Mouse (Mus musculus): ENCODE results near the gene Aff1. TPM values are rescaled to one million over a fixed set of nuclear protein-coding genes. Genes with fewer than 3 reads are reported as not detected.

Gene Aff1
- polyA plus RNA-seq, 1 experiment from 2014 or later: 7.3 TPM

GRCm38 (mm10) chr5:103795121-103795520 lies 102.9 kb downstream of the Aff1 start:
- no peaks in the 10 kb centered on the region for H3K9me3 ChIP-seq (ENCODE audit: control insufficient read depth, low read length)
- H3K36me3 ChIP-seq (ENCODE audit: control insufficient read depth, insufficient read depth, low read length): no peaks in the 10 kb centered on the region
- H3K27ac ChIP-seq (ENCODE audit: low read depth): no peak overlapping the region
- 91% methylated on average over 5 of the region's 5 CpGs for WGBS
- H3K4me2 ChIP-seq (ENCODE audit: low read length): no peak overlapping the region
- no peak overlapping the region for H3K9ac ChIP-seq (ENCODE audit: low read length)
- no peak overlapping the region for H3K4me3 ChIP-seq (ENCODE audit: low read depth, low read length)
- DNase-seq (ENCODE audit: low spot score) (no peak), ATAC-seq (replicated peaks; ENCODE audit: low FRiP score, low TSS enrichment, low read depth) (no peak)
- no peaks in the 10 kb centered on the region for H3K27me3 ChIP-seq (replicated peaks; ENCODE audit: control insufficient read depth, insufficient read depth, low read length)
- H3K4me1 ChIP-seq (replicated peaks; ENCODE audit: control insufficient read depth, insufficient read depth, low read length): no peaks in the 10 kb centered on the region

GRCm38 (mm10) chr5:103796035-103796434 lies 103.9 kb downstream of the Aff1 start:
- H3K9me3 ChIP-seq (ENCODE audit: control insufficient read depth, low read length): no peaks in the 10 kb centered on the region
- DNase-seq (ENCODE audit: low spot score): no peak
- no peaks in the 10 kb centered on the region for H3K4me1 ChIP-seq (replicated peaks; ENCODE audit: control insufficient read depth, insufficient read depth, low read length)

GRCm38 (mm10) chr5:103797774-103798173 lies 105.6 kb downstream of the Aff1 start:
- no peak for DNase-seq (ENCODE audit: low spot score)
- no peak overlapping the region for H3K27ac ChIP-seq (ENCODE audit: low read depth)
- no peak overlapping the region for H3K4me2 ChIP-seq (ENCODE audit: low read length)
- no peak overlapping the region for H3K9ac ChIP-seq (ENCODE audit: low read length)
- H3K27me3 ChIP-seq (replicated peaks; ENCODE audit: control insufficient read depth, insufficient read depth, low read length): no peaks in the 10 kb centered on the region
- H3K9me3 ChIP-seq (ENCODE audit: control insufficient read depth, low read length): no peaks in the 10 kb centered on the region
- WGBS: 77% methylated on average over 10 of the region's 10 CpGs
- no peak overlapping the region for H3K4me3 ChIP-seq (ENCODE audit: low read depth, low read length)
- H3K4me1 ChIP-seq (replicated peaks; ENCODE audit: control insufficient read depth, insufficient read depth, low read length): no peaks in the 10 kb centered on the region
- no peaks in the 10 kb centered on the region for H3K36me3 ChIP-seq (ENCODE audit: control insufficient read depth, insufficient read depth, low read length)
- ATAC-seq (replicated peaks; ENCODE audit: low FRiP score, low TSS enrichment, low read depth): no peak

More at GRCm38 (mm10) chr5:103796035-103796434, 103.9 kb downstream of the Aff1 start:
- Histone ChIP-seq H3K9ac (ENCODE audit: low read length) (no peak overlapping the region), H3K4me3 (ENCODE audit: low read depth, low read length) (no peak overlapping the region), H3K27me3 (replicated peaks; ENCODE audit: control insufficient read depth, insufficient read depth, low read length) (no peaks in the 10 kb centered on the region), H3K4me2 (ENCODE audit: low read length) (no peak overlapping the region), H3K36me3 (ENCODE audit: control insufficient read depth, insufficient read depth, low read length) (no peaks in the 10 kb centered on the region), H3K27ac (ENCODE audit: low read depth) (no peak overlapping the region)
- ATAC-seq (replicated peaks; ENCODE audit: low FRiP score, low TSS enrichment, low read depth): no peak
- 71% methylated on average over 3 of the region's 3 CpGs for WGBS

- H3K9ac ChIP-seq (ENCODE audit: low read length): no peak overlapping the region
Measured at GRCm38 (mm10) chr5:103799438-103799837, 107.3 kb downstream of the Aff1 start.

GRCm38 (mm10) chr5:103800009-103800408 lies 107.8 kb downstream of the Aff1 start:
- Histone ChIP-seq H3K36me3 (ENCODE audit: control insufficient read depth, insufficient read depth, low read length) (no peaks in the 10 kb centered on the region), H3K4me1 (replicated peaks; ENCODE audit: control insufficient read depth, insufficient read depth, low read length) (no peaks in the 10 kb centered on the region), H3K27ac (ENCODE audit: low read depth) (no peak overlapping the region), H3K4me3 (ENCODE audit: low read depth, low read length) (no peak overlapping the region), H3K9me3 (ENCODE audit: control insufficient read depth, low read length) (no peaks in the 10 kb centered on the region), H3K9ac (ENCODE audit: low read length) (no peak overlapping the region), H3K27me3 (replicated peaks; ENCODE audit: control insufficient read depth, insufficient read depth, low read length) (no peaks in the 10 kb centered on the region), H3K4me2 (ENCODE audit: low read length) (no peak overlapping the region)
- 71% methylated on average over 5 of the region's 5 CpGs for WGBS
- DNase-seq (ENCODE audit: low spot score): no peak
- no peak for ATAC-seq (replicated peaks; ENCODE audit: low FRiP score, low TSS enrichment, low read depth)

More at GRCm38 (mm10) chr5:103799438-103799837, 107.3 kb downstream of the Aff1 start:
- Histone ChIP-seq H3K36me3 (ENCODE audit: control insufficient read depth, insufficient read depth, low read length) (no peaks in the 10 kb centered on the region), H3K27me3 (replicated peaks; ENCODE audit: control insufficient read depth, insufficient read depth, low read length) (no peaks in the 10 kb centered on the region), H3K27ac (ENCODE audit: low read depth) (no peak overlapping the region), H3K4me2 (ENCODE audit: low read length) (no peak overlapping the region), H3K9me3 (ENCODE audit: control insufficient read depth, low read length) (no peaks in the 10 kb centered on the region), H3K4me1 (replicated peaks; ENCODE audit: control insufficient read depth, insufficient read depth, low read length) (no peaks in the 10 kb centered on the region), H3K4me3 (ENCODE audit: low read depth, low read length) (no peak overlapping the region)
- DNase-seq (ENCODE audit: low spot score): no peak
- no peak for ATAC-seq (replicated peaks; ENCODE audit: low FRiP score, low TSS enrichment, low read depth)
- 79% methylated on average over 3 of the region's 3 CpGs for WGBS

- 76% methylated on average over 5 of the region's 5 CpGs for WGBS
- H3K36me3 ChIP-seq (ENCODE audit: control insufficient read depth, insufficient read depth, low read length): no peaks in the 10 kb centered on the region
- H3K9me3 ChIP-seq (ENCODE audit: control insufficient read depth, low read length): no peaks in the 10 kb centered on the region
- no peak for DNase-seq (ENCODE audit: low spot score)
- no peak overlapping the region for H3K4me3 ChIP-seq (ENCODE audit: low read depth, low read length)
- no peak overlapping the region for H3K27ac ChIP-seq (ENCODE audit: low read depth)
- ATAC-seq (replicated peaks; ENCODE audit: low FRiP score, low TSS enrichment, low read depth): no peak
- peaks cover 6% of the 10 kb centered on the region; the same call in 1 of the 2 replicates for H3K4me1 ChIP-seq (replicated peaks; ENCODE audit: control insufficient read depth, insufficient read depth, low read length)
- no peak overlapping the region for H3K9ac ChIP-seq (ENCODE audit: low read length)
- no peaks in the 10 kb centered on the region for H3K27me3 ChIP-seq (replicated peaks; ENCODE audit: control insufficient read depth, insufficient read depth, low read length)
- no peak overlapping the region for H3K4me2 ChIP-seq (ENCODE audit: low read length)
Measured at GRCm38 (mm10) chr5:103803386-103803785, 111.2 kb downstream of the Aff1 start.

GRCm38 (mm10) chr5:103803927-103804590 lies 111.9 kb downstream of the Aff1 start:
- ATAC-seq (replicated peaks; ENCODE audit: low FRiP score, low TSS enrichment, low read depth) (no peak), DNase-seq (ENCODE audit: low spot score) (no peak)
- H3K9me3 ChIP-seq (ENCODE audit: control insufficient read depth, low read length): no peaks in the 10 kb centered on the region
- no peak overlapping the region for H3K27ac ChIP-seq (ENCODE audit: low read depth)
- no peaks in the 10 kb centered on the region for H3K27me3 ChIP-seq (replicated peaks; ENCODE audit: control insufficient read depth, insufficient read depth, low read length)
- no peak overlapping the region for H3K4me2 ChIP-seq (ENCODE audit: low read length)
- no peaks in the 10 kb centered on the region for H3K36me3 ChIP-seq (ENCODE audit: control insufficient read depth, insufficient read depth, low read length)
- H3K4me3 ChIP-seq (ENCODE audit: low read depth, low read length): no peak overlapping the region
- WGBS: 42% methylated on average over 8 of the region's 8 CpGs
- no peak overlapping the region for H3K9ac ChIP-seq (ENCODE audit: low read length)
- H3K4me1 ChIP-seq (replicated peaks; ENCODE audit: control insufficient read depth, insufficient read depth, low read length): peaks cover 6% of the 10 kb centered on the region; the same call in 1 of the 2 replicates

- Histone ChIP-seq H3K4me3 (ENCODE audit: low read depth, low read length) (no peak overlapping the region), H3K36me3 (ENCODE audit: control insufficient read depth, insufficient read depth, low read length) (no peaks in the 10 kb centered on the region), H3K27ac (ENCODE audit: low read depth) (peak overlapping the region; percentile 29; the same call in 1 of the 2 replicates), H3K27me3 (replicated peaks; ENCODE audit: control insufficient read depth, insufficient read depth, low read length) (no peaks in the 10 kb centered on the region), H3K4me1 (replicated peaks; ENCODE audit: control insufficient read depth, insufficient read depth, low read length) (peaks cover 6% of the 10 kb centered on the region; the same call in 1 of the 2 replicates), H3K4me2 (ENCODE audit: low read length) (no peak overlapping the region), H3K9ac (ENCODE audit: low read length) (no peak overlapping the region), H3K9me3 (ENCODE audit: control insufficient read depth, low read length) (no peaks in the 10 kb centered on the region)
- ATAC-seq (replicated peaks; ENCODE audit: low FRiP score, low TSS enrichment, low read depth) (0 out of 2 replicates have a peak, but pooled peaks have one; percentile 23), DNase-seq (ENCODE audit: low spot score) (no peak)
- WGBS: 62% methylated on average over 17 of the region's 17 CpGs
Measured at GRCm38 (mm10) chr5:103806851-103807578, 114.8 kb downstream of the Aff1 start.

All from intestine, embryonic 14.5 days (tissue).